Mouse (Mus musculus) forebrain, embryonic 15.5 days (tissue): ENCODE measurements around the gene Mctp1. TPM values are rescaled to one million over a fixed set of nuclear protein-coding genes. Genes with fewer than 3 reads are reported as not detected.
"Not testable (repeated sequence)": the region's sequence is repeated elsewhere in the genome, so short reads cannot be mapped to it uniquely, and the experiment has no call there.

ENCODE experiments used
- ATAC-seq: fragments of 200-750 bp; cut with Nextera tagmentation; replicated peaks from 2 replicates; pipeline ENCODE4 v1.8.0; 2017; ENCODE audit warnings: mild to moderate bottlenecking, moderate TSS enrichment, moderate library complexity
- H3K27ac ChIP-seq: fragments of 300-500 bp; sonication (generic); replicated peaks from 2 replicates; pipeline ENCODE4 v1.5.1; 2015; ENCODE audit warnings: mild to moderate bottlenecking, inconsistent platforms
- H3K27me3 ChIP-seq: fragments of 300-500 bp; sonication (generic); 2 replicates; pipeline ENCODE4 v1.6.1; 2015; ENCODE audit warnings: inconsistent platforms
- H3K36me3 ChIP-seq: fragments of 300-500 bp; sonication (generic); 2 replicates; pipeline ENCODE4 v1.6.1; 2015; ENCODE audit warnings: mild to moderate bottlenecking, inconsistent platforms
- H3K4me1 ChIP-seq: fragments of 300-500 bp; sonication (generic); 2 replicates; pipeline ENCODE4 v1.6.1; 2015; ENCODE audit warnings: inconsistent platforms
- H3K4me2 ChIP-seq: fragments of 300-500 bp; sonication (generic); replicated peaks from 2 replicates; pipeline ENCODE4 v1.6.1; 2015; ENCODE audit warnings: mild to moderate bottlenecking, inconsistent platforms
- H3K4me3 ChIP-seq: fragments of 300-500 bp; sonication (generic); 2 replicates; pipeline ENCODE4 v1.5.1; 2015; ENCODE audit warnings: mild to moderate bottlenecking, inconsistent platforms
- H3K9ac ChIP-seq: fragments of 300-500 bp; sonication (generic); replicated peaks from 2 replicates; pipeline ENCODE4 v1.6.1; 2015; ENCODE audit warnings: mild to moderate bottlenecking, inconsistent platforms
- H3K9me3 ChIP-seq: fragments of 300-500 bp; sonication (generic); 2 replicates; pipeline ENCODE4 v1.6.1; 2016; ENCODE audit warnings: inconsistent platforms
- WGBS: fragments of 180-500 bp; shearing (Covaris S2); methylation state at CpG from one replicate; pipeline ENCODE4 v1.1.7; 2015; ENCODE audit warnings: mixed read lengths; 5-methylcytosine and 5-hydroxymethylcytosine counted together
- polyA plus RNA-seq: library from polyadenylated mRNA; unstranded; fragments of >200 nt; fragmentation: Nextera tagmentation; extraction: Ambion mirVana; gene quantifications from 2 replicates; pipeline ENCODE4 v1.2.1, GENCODE M21; 2015

The Mctp1 gene
- polyA plus RNA-seq, 1 experiment from 2014 or later, result 5.1 TPM

GRCm38 (mm10) chr13:76926851-76927250 is 542.5 kb downstream of the Mctp1 start:
- Histone ChIP-seq H3K9me3 (no peaks in the 10 kb centered on the region), H3K4me3 (no peak overlapping the region), H3K9ac (no peak overlapping the region), H3K27me3 (no peaks in the 10 kb centered on the region), H3K36me3 (no peaks in the 10 kb centered on the region), H3K4me1 (no peaks in the 10 kb centered on the region), H3K27ac (no peak overlapping the region), H3K4me2 (no peak overlapping the region)
- no peak for ATAC-seq
- WGBS, result 71% methylated on average over 1 of the region's 1 CpGs

GRCm38 (mm10) chr13:76927875-76928440 is 543.6 kb downstream of the Mctp1 start:
- Histone ChIP-seq H3K9ac (no peak overlapping the region), H3K27ac (no peak overlapping the region), H3K4me3 (no peak overlapping the region), H3K9me3 (no peaks in the 10 kb centered on the region), H3K4me1 (no peaks in the 10 kb centered on the region), H3K27me3 (no peaks in the 10 kb centered on the region), H3K4me2 (no peak overlapping the region), H3K36me3 (no peaks in the 10 kb centered on the region)
- no peak for ATAC-seq
- WGBS, result 61% methylated on average over 5 of the region's 5 CpGs

- WGBS, result 87% methylated on average over 3 of the region's 3 CpGs
- Histone ChIP-seq H3K4me3 (no peak overlapping the region), H3K27me3 (no peaks in the 10 kb centered on the region), H3K4me1 (no peaks in the 10 kb centered on the region), H3K27ac (no peak overlapping the region), H3K36me3 (no peaks in the 10 kb centered on the region), H3K4me2 (no peak overlapping the region), H3K9ac (no peak overlapping the region), H3K9me3 (no peaks in the 10 kb centered on the region)
- ATAC-seq, result no peak
These were observed 544.8 kb downstream of the Mctp1 start for GRCm38 (mm10) chr13:76929152-76929551.

- 49% methylated on average over 5 of the region's 5 CpGs for WGBS
These were observed 548.6 kb downstream of the Mctp1 start for GRCm38 (mm10) chr13:76932933-76933332.

GRCm38 (mm10) chr13:76949234-76949633 is 564.9 kb downstream of the Mctp1 start:
- no peak for ATAC-seq
- no peak overlapping the region for H3K4me3 ChIP-seq
- no peaks in the 10 kb centered on the region for H3K9me3 ChIP-seq
- no peak overlapping the region for H3K9ac ChIP-seq
- no peaks in the 10 kb centered on the region for H3K4me1 ChIP-seq
- H3K4me2 ChIP-seq, result no peak overlapping the region
- H3K27ac ChIP-seq, result no peak overlapping the region
- H3K36me3 ChIP-seq, result no peaks in the 10 kb centered on the region
- no peaks in the 10 kb centered on the region for H3K27me3 ChIP-seq

More at GRCm38 (mm10) chr13:76932933-76933332, 548.6 kb downstream of the Mctp1 start:
- Histone ChIP-seq H3K4me3 (no peak overlapping the region), H3K27ac (no peak overlapping the region), H3K36me3 (no peaks in the 10 kb centered on the region), H3K4me1 (no peaks in the 10 kb centered on the region), H3K9ac (no peak overlapping the region), H3K9me3 (no peaks in the 10 kb centered on the region), H3K4me2 (no peak overlapping the region), H3K27me3 (no peaks in the 10 kb centered on the region)
- no peak for ATAC-seq

- Histone ChIP-seq H3K4me2 (no peak overlapping the region), H3K9ac (no peak overlapping the region), H3K36me3 (no peaks in the 10 kb centered on the region), H3K9me3 (no peaks in the 10 kb centered on the region), H3K27ac (no peak overlapping the region), H3K4me3 (no peak overlapping the region), H3K4me1 (no peaks in the 10 kb centered on the region), H3K27me3 (no peaks in the 10 kb centered on the region)
- ATAC-seq, result no peak
These were observed 583.3 kb downstream of the Mctp1 start for GRCm38 (mm10) chr13:76967588-76967987.

GRCm38 (mm10) chr13:76969386-76969785 is 585.1 kb downstream of the Mctp1 start:
- H3K9me3 ChIP-seq, result no peaks in the 10 kb centered on the region
- 4% methylated on average over 2 of the region's 2 CpGs for WGBS
- no peaks in the 10 kb centered on the region for H3K27me3 ChIP-seq
- ATAC-seq, result peak; percentile 80
- H3K4me1 ChIP-seq, result no peaks in the 10 kb centered on the region
- no peak overlapping the region for H3K27ac ChIP-seq
- H3K4me3 ChIP-seq, result no peak overlapping the region
- no peak overlapping the region for H3K4me2 ChIP-seq
- no peak overlapping the region for H3K9ac ChIP-seq
- no peaks in the 10 kb centered on the region for H3K36me3 ChIP-seq

- WGBS, result 92% methylated on average over 3 of the region's 3 CpGs
- ATAC-seq, result not testable (repeated sequence)
These were observed 586.7 kb downstream of the Mctp1 start for GRCm38 (mm10) chr13:76971046-76971445.

GRCm38 (mm10) chr13:77002628-77003027 is 618.3 kb downstream of the Mctp1 start:
- Histone ChIP-seq H3K27me3 (no peaks in the 10 kb centered on the region), H3K27ac (no peak overlapping the region), H3K36me3 (no peaks in the 10 kb centered on the region), H3K4me2 (no peak overlapping the region), H3K9me3 (no peaks in the 10 kb centered on the region), H3K9ac (no peak overlapping the region), H3K4me3 (no peak overlapping the region), H3K4me1 (no peaks in the 10 kb centered on the region)
- ATAC-seq, result no peak
- WGBS, result 64% methylated on average over 3 of the region's 3 CpGs

More at GRCm38 (mm10) chr13:76971046-76971445, 586.7 kb downstream of the Mctp1 start:
- not testable (repeated sequence) for H3K4me2 ChIP-seq, H3K4me1 ChIP-seq, H3K9me3 ChIP-seq, H3K4me3 ChIP-seq, H3K27me3 ChIP-seq, H3K36me3 ChIP-seq, H3K9ac ChIP-seq, H3K27ac ChIP-seq

- H3K36me3 ChIP-seq, result no peaks in the 10 kb centered on the region
These were observed 619.3 kb downstream of the Mctp1 start for GRCm38 (mm10) chr13:77003684-77004083.

GRCm38 (mm10) chr13:77018851-77019250 is 634.5 kb downstream of the Mctp1 start:
- Histone ChIP-seq H3K27ac (no peak overlapping the region), H3K9me3 (no peaks in the 10 kb centered on the region), H3K36me3 (no peaks in the 10 kb centered on the region), H3K4me3 (no peak overlapping the region), H3K4me2 (no peak overlapping the region), H3K27me3 (no peaks in the 10 kb centered on the region), H3K4me1 (no peaks in the 10 kb centered on the region), H3K9ac (no peak overlapping the region)
- 90% methylated on average over 2 of the region's 2 CpGs for WGBS
- ATAC-seq, result no peak

More at GRCm38 (mm10) chr13:77003684-77004083, 619.3 kb downstream of the Mctp1 start:
- no peak overlapping the region for H3K4me2 ChIP-seq
- H3K4me3 ChIP-seq, result no peak overlapping the region
- H3K27me3 ChIP-seq, result no peaks in the 10 kb centered on the region
- H3K4me1 ChIP-seq, result no peaks in the 10 kb centered on the region
- H3K9me3 ChIP-seq, result no peaks in the 10 kb centered on the region
- ATAC-seq, result no peak
- WGBS, result 92% methylated on average over 1 of the region's 1 CpGs
- no peak overlapping the region for H3K27ac ChIP-seq
- H3K9ac ChIP-seq, result no peak overlapping the region

GRCm38 (mm10) chr13:77029594-77029993 is 645.3 kb downstream of the Mctp1 start:
- Histone ChIP-seq H3K4me3 (no peak overlapping the region), H3K27me3 (no peaks in the 10 kb centered on the region), H3K36me3 (no peaks in the 10 kb centered on the region), H3K27ac (no peak overlapping the region), H3K9me3 (no peaks in the 10 kb centered on the region), H3K4me1 (no peaks in the 10 kb centered on the region), H3K9ac (no peak overlapping the region), H3K4me2 (no peak overlapping the region)
- no peak for ATAC-seq
- WGBS, result 49% methylated on average over 5 of the region's 5 CpGs

GRCm38 (mm10) chr13:77043375-77043774 is 659.0 kb downstream of the Mctp1 start:
- Histone ChIP-seq H3K27ac (no peak overlapping the region), H3K4me1 (peaks cover 11% of the 10 kb centered on the region; the same call in 1 of the 2 replicates), H3K9me3 (no peaks in the 10 kb centered on the region), H3K4me2 (no peak overlapping the region), H3K36me3 (no peaks in the 10 kb centered on the region), H3K4me3 (no peak overlapping the region), H3K27me3 (no peaks in the 10 kb centered on the region), H3K9ac (no peak overlapping the region)
- WGBS, result 60% methylated on average over 1 of the region's 1 CpGs
- no peak for ATAC-seq
